Mouse (Mus musculus): ENCODE results near the gene Rbm45. TPM values are rescaled to one million over a fixed set of nuclear protein-coding genes. Genes with fewer than 3 reads are reported as not detected.

Rbm45 gene
- total and polyA plus RNA-seq, 3 experiments, result 53.3 to 61.4 (median 53.7) TPM

DNA sequence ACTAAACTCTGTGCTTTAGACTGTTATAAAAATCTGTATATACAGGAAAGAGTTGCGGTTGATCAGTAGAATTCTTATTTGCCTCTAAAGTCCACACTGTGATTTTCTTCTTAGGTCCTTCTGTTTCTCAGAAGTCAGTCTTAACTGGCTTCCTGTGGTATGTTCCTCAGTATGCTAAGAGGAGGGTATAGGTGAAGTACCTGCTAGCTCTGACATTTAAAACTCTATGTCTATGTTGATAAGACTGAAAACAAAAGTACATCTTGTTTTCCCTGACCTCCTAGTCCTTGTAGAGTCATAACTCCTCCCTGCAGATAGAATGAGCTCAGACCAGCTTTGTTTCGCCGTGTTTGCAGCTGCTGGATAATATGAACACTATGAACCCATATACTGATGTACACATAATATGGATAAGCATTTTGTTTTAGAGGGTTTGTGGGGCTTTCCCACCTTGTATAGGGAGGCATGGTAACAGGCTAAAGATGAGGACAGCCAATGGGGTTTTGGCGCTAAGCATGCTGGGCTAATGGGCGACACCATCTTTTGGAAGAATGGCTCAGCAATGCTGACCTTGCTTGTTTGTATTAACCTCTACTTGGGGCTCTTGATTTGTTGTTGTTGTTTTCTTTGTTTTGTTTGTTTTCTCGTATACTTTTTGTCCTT, 4.9 kb downstream of the Rbm45 start:
- H3K9me3 ChIP-seq (replicated peaks; ENCODE audit: low read length), result no peaks in the 10 kb centered on the region
- no peak overlapping the region for H3K9ac ChIP-seq (ENCODE audit: insufficient read depth, low read depth)
- no peak overlapping the region for H3K4me2 ChIP-seq (ENCODE audit: insufficient read depth, low read depth, poor library complexity, severe bottlenecking)
- DNase-seq (ENCODE audit: extremely low read depth), result no peak
- H3K79me2 ChIP-seq (replicated peaks; ENCODE audit: control insufficient read depth, extremely low read depth, insufficient read depth, poor library complexity, severe bottlenecking), result peaks cover 33% of the 10 kb centered on the region
- dilution Hi-C loops (cut with MboI; ENCODE audit: extremely low pct_ligation_motif_present, extremely low pct_unique_long_range_greater_than_20kb, low sequenced_read_pairs) (no loop called here), in situ Hi-C loops (cut with MboI; ENCODE audit: low pct_ligation_motif_present, low pct_unique_long_range_greater_than_20kb, low sequenced_read_pairs) (no loop called here)
- H3K4me3 ChIP-seq (replicated peaks in 1 of 3; ENCODE audit: low read depth in 2 of 3, low read length in 2 of 3, poor library complexity in 1 of 3), result no peak overlapping the region
- H3K27ac ChIP-seq (ENCODE audit: insufficient read depth, low read depth), result no peak overlapping the region
- TF ChIP-seq NRF1 (IDR thresholded peaks at IDR 0.05; ENCODE audit: low read depth, low read length), result no peak
- no peaks in the 10 kb centered on the region for H3K27me3 ChIP-seq (replicated peaks)
- peaks cover 2 to 57% of the 10 kb centered on the region in 2 experiments; a peak in 2 of 4 replicates for H3K4me1 ChIP-seq (ENCODE audit: control insufficient read depth in 1 of 2, insufficient read depth in 2 of 2)
- peaks cover 48 to 77% of the 10 kb centered on the region in 2 experiments for H3K36me3 ChIP-seq (replicated peaks in 1 of 2; ENCODE audit: control insufficient read depth in 1 of 2, insufficient read depth in 1 of 2, low read length in 1 of 2)

GRCm38 (mm10) chr2:76378646-76379045, 8.9 kb downstream of the Rbm45 start:
- in situ Hi-C loops (cut with MboI; ENCODE audit: low pct_ligation_motif_present, low pct_unique_long_range_greater_than_20kb, low sequenced_read_pairs), result no loop called here
- no peak for TF ChIP-seq POLR2A (IDR thresholded peaks at IDR 0.05; ENCODE audit: low read depth, low read length)
- TF ChIP-seq MAZ (IDR thresholded peaks at IDR 0.05; ENCODE audit: low read depth, low read length), result no peak
- no peak for TF ChIP-seq SMC3 (IDR thresholded peaks at IDR 0.05; ENCODE audit: low read depth, low read length)
- no peak for TF ChIP-seq HCFC1 (IDR thresholded peaks at IDR 0.05; ENCODE audit: low read depth, low read length)

DNA sequence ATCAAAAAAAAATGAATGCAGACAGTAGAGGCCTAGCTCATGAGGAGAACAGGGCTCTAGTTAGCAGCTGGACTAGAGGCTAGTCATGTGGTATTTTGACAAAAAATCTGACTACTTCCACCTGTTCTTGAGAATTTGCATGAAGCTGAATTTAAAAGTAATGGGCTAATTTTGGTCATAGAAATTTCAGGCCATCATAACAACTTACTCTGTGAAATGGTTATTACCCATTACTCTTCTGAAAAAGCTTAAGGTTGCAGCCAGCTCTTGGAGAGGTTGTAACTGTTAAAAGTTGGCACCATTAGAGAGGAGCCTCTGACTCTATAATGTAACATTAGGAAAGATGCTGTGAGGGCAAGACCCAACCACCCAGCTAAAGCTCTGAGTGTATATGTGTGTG, 16.7 kb downstream of the Rbm45 start:
- Histone ChIP-seq H3K9me3 (replicated peaks; ENCODE audit: low read length) (no peaks in the 10 kb centered on the region), H3K27me3 (replicated peaks) (no peaks in the 10 kb centered on the region), H3K4me2 (ENCODE audit: insufficient read depth, low read depth, poor library complexity, severe bottlenecking) (no peak overlapping the region), H3K27ac (ENCODE audit: insufficient read depth, low read depth) (no peak overlapping the region), H3K4me1 (ENCODE audit: control insufficient read depth in 1 of 2, insufficient read depth in 2 of 2) (0 out of 4 replicates have a peak, but pooled peaks cover 0 to 4% of the 10 kb centered on the region in 2 experiments), H3K79me2 (replicated peaks; ENCODE audit: control insufficient read depth, extremely low read depth, insufficient read depth, poor library complexity, severe bottlenecking) (no peaks in the 10 kb centered on the region), H3K4me3 (replicated peaks in 1 of 3; ENCODE audit: low read depth in 2 of 3, low read length in 2 of 3, poor library complexity in 1 of 3) (no peak overlapping the region), H3K9ac (ENCODE audit: insufficient read depth, low read depth) (no peak overlapping the region), H3K36me3 (replicated peaks in 1 of 2; ENCODE audit: control insufficient read depth in 1 of 2, insufficient read depth in 1 of 2, low read length in 1 of 2) (peaks cover 14 to 70% of the 10 kb centered on the region in 2 experiments)
- dilution Hi-C loops (cut with MboI; ENCODE audit: extremely low pct_ligation_motif_present, extremely low pct_unique_long_range_greater_than_20kb, low sequenced_read_pairs) (no loop called here), in situ Hi-C loops (cut with MboI; ENCODE audit: low pct_ligation_motif_present, low pct_unique_long_range_greater_than_20kb, low sequenced_read_pairs) (no loop called here)
- no peak for DNase-seq (ENCODE audit: extremely low read depth)
- TF ChIP-seq BHLHE40 (IDR thresholded peaks at IDR 0.05; ENCODE audit: low read depth, low read length) (no peak), SIN3A (IDR thresholded peaks at IDR 0.05; ENCODE audit: low read length) (no peak)

More at GRCm38 (mm10) chr2:76378646-76379045, 8.9 kb downstream of the Rbm45 start:
- no peak overlapping the region for H3K4me3 ChIP-seq (replicated peaks in 1 of 3; ENCODE audit: low read depth in 2 of 3, low read length in 2 of 3, poor library complexity in 1 of 3)
- 0 out of 2 replicates have a peak, but pooled peaks cover 6% of the 10 kb centered on the region for H3K79me2 ChIP-seq (replicated peaks; ENCODE audit: control insufficient read depth, extremely low read depth, insufficient read depth, poor library complexity, severe bottlenecking)
- peaks cover 55 to 94% of the 10 kb centered on the region in 2 experiments for H3K36me3 ChIP-seq (replicated peaks in 1 of 2; ENCODE audit: control insufficient read depth in 1 of 2, insufficient read depth in 1 of 2, low read length in 1 of 2)
- no peak overlapping the region for H3K4me2 ChIP-seq (ENCODE audit: insufficient read depth, low read depth, poor library complexity, severe bottlenecking)
- no peak overlapping the region for H3K27ac ChIP-seq (ENCODE audit: insufficient read depth, low read depth)
- dilution Hi-C loops (cut with MboI; ENCODE audit: extremely low pct_ligation_motif_present, extremely low pct_unique_long_range_greater_than_20kb, low sequenced_read_pairs), result no loop called here
- no peaks in the 10 kb centered on the region for H3K27me3 ChIP-seq (replicated peaks)
- H3K9ac ChIP-seq (ENCODE audit: insufficient read depth, low read depth), result no peak overlapping the region
- no peak for DNase-seq (ENCODE audit: extremely low read depth)
- H3K4me1 ChIP-seq (ENCODE audit: control insufficient read depth in 1 of 2, insufficient read depth in 2 of 2), result peaks cover 0 to 40% of the 10 kb centered on the region in 2 experiments; a peak in 2 of 4 replicates
- H3K9me3 ChIP-seq (replicated peaks; ENCODE audit: low read length), result no peaks in the 10 kb centered on the region

All from CH12.LX (cell line).